Mouse (Mus musculus): Measurements from ENCODE around the gene Tmigd3. TPM values are rescaled to one million over a fixed set of nuclear protein-coding genes. Genes with fewer than 3 reads are reported as not detected.

The Tmigd3 gene
- polyA plus RNA-seq, 1 experiment from 2014 or later = not detected

- Histone ChIP-seq H3K4me2 (ENCODE audit: low read depth, low read length) (no peak overlapping the region), H3K9ac (ENCODE audit: low read length) (no peak overlapping the region), H3K4me1 (replicated peaks; ENCODE audit: control insufficient read depth, insufficient read depth, low read length) (0 out of 2 replicates have a peak, but pooled peaks cover under 1% of the 10 kb centered on the region), H3K4me3 (ENCODE audit: low read length) (no peak overlapping the region), H3K36me3 (ENCODE audit: control insufficient read depth, insufficient read depth, low read length) (no peaks in the 10 kb centered on the region), H3K27ac (ENCODE audit: low read length) (no peak overlapping the region), H3K27me3 (ENCODE audit: control insufficient read depth, insufficient read depth, low read depth, low read length) (no peaks in the 10 kb centered on the region), H3K9me3 (ENCODE audit: control insufficient read depth, low read length) (no peaks in the 10 kb centered on the region)
- ATAC-seq (ENCODE audit: low read depth) = no peak
- 90% methylated on average over 7 of the region's 7 CpGs for whole genome bisulfite sequencing
Observed at GRCm38 (mm10) chr3:105882105-105882504, 11.4 kb downstream of the Tmigd3 start.

- Histone ChIP-seq H3K36me3 (ENCODE audit: control insufficient read depth, insufficient read depth, low read length) (no peaks in the 10 kb centered on the region), H3K27me3 (ENCODE audit: control insufficient read depth, insufficient read depth, low read depth, low read length) (no peaks in the 10 kb centered on the region), H3K4me2 (ENCODE audit: low read depth, low read length) (no peak overlapping the region), H3K4me3 (ENCODE audit: low read length) (no peak overlapping the region), H3K27ac (ENCODE audit: low read length) (no peak overlapping the region), H3K9me3 (ENCODE audit: control insufficient read depth, low read length) (no peaks in the 10 kb centered on the region), H3K4me1 (replicated peaks; ENCODE audit: control insufficient read depth, insufficient read depth, low read length) (no peaks in the 10 kb centered on the region), H3K9ac (ENCODE audit: low read length) (no peak overlapping the region)
- no peak for ATAC-seq (ENCODE audit: low read depth)
- 94% methylated on average over 2 of the region's 2 CpGs for WGBS
Observed at GRCm38 (mm10) chr3:105883111-105883510, 12.4 kb downstream of the Tmigd3 start.

- Histone ChIP-seq H3K4me3 (ENCODE audit: low read length) (no peak overlapping the region), H3K27ac (ENCODE audit: low read length) (no peak overlapping the region), H3K9me3 (ENCODE audit: control insufficient read depth, low read length) (no peaks in the 10 kb centered on the region), H3K9ac (ENCODE audit: low read length) (no peak overlapping the region), H3K4me1 (replicated peaks; ENCODE audit: control insufficient read depth, insufficient read depth, low read length) (peaks cover 3% of the 10 kb centered on the region; the same call in 1 of the 2 replicates), H3K36me3 (ENCODE audit: control insufficient read depth, insufficient read depth, low read length) (no peaks in the 10 kb centered on the region), H3K4me2 (ENCODE audit: low read depth, low read length) (no peak overlapping the region), H3K27me3 (ENCODE audit: control insufficient read depth, insufficient read depth, low read depth, low read length) (no peaks in the 10 kb centered on the region)
- WGBS = 66% methylated on average over 3 of the region's 3 CpGs
- no peak for ATAC-seq (ENCODE audit: low read depth)
Observed at GRCm38 (mm10) chr3:105888961-105889360, 18.3 kb downstream of the Tmigd3 start.

GRCm38 (mm10) chr3:105890220-105890619 is 19.5 kb downstream of the Tmigd3 start:
- peaks cover 15% of the 10 kb centered on the region for H3K4me1 ChIP-seq (replicated peaks; ENCODE audit: control insufficient read depth, insufficient read depth, low read length)
- H3K27ac ChIP-seq (ENCODE audit: low read length) = no peak overlapping the region
- no peak for ATAC-seq (ENCODE audit: low read depth)
- H3K4me3 ChIP-seq (ENCODE audit: low read length) = no peak overlapping the region
- no peaks in the 10 kb centered on the region for H3K27me3 ChIP-seq (ENCODE audit: control insufficient read depth, insufficient read depth, low read depth, low read length)
- H3K4me2 ChIP-seq (ENCODE audit: low read depth, low read length) = no peak overlapping the region
- H3K36me3 ChIP-seq (ENCODE audit: control insufficient read depth, insufficient read depth, low read length) = no peaks in the 10 kb centered on the region
- H3K9me3 ChIP-seq (ENCODE audit: control insufficient read depth, low read length) = no peaks in the 10 kb centered on the region
- WGBS = 60% methylated on average over 4 of the region's 4 CpGs
- no peak overlapping the region for H3K9ac ChIP-seq (ENCODE audit: low read length)

GRCm38 (mm10) chr3:105891141-105891540 is 20.4 kb downstream of the Tmigd3 start:
- Histone ChIP-seq H3K4me3 (ENCODE audit: low read length) (no peak overlapping the region), H3K27me3 (ENCODE audit: control insufficient read depth, insufficient read depth, low read depth, low read length) (no peaks in the 10 kb centered on the region), H3K4me2 (ENCODE audit: low read depth, low read length) (no peak overlapping the region), H3K27ac (ENCODE audit: low read length) (no peak overlapping the region), H3K4me1 (replicated peaks; ENCODE audit: control insufficient read depth, insufficient read depth, low read length) (peaks cover 18% of the 10 kb centered on the region), H3K36me3 (ENCODE audit: control insufficient read depth, insufficient read depth, low read length) (no peaks in the 10 kb centered on the region), H3K9ac (ENCODE audit: low read length) (no peak overlapping the region), H3K9me3 (ENCODE audit: control insufficient read depth, low read length) (no peaks in the 10 kb centered on the region)
- 61% methylated on average over 3 of the region's 3 CpGs for WGBS
- no peak for ATAC-seq (ENCODE audit: low read depth)

GRCm38 (mm10) chr3:105891760-105892571 is 21.3 kb downstream of the Tmigd3 start:
- Histone ChIP-seq H3K4me1 (replicated peaks; ENCODE audit: control insufficient read depth, insufficient read depth, low read length) (peaks cover 18% of the 10 kb centered on the region), H3K27me3 (ENCODE audit: control insufficient read depth, insufficient read depth, low read depth, low read length) (no peaks in the 10 kb centered on the region), H3K36me3 (ENCODE audit: control insufficient read depth, insufficient read depth, low read length) (no peaks in the 10 kb centered on the region), H3K9me3 (ENCODE audit: control insufficient read depth, low read length) (no peaks in the 10 kb centered on the region), H3K9ac (ENCODE audit: low read length) (no peak overlapping the region), H3K4me2 (ENCODE audit: low read depth, low read length) (no peak overlapping the region), H3K4me3 (ENCODE audit: low read length) (no peak overlapping the region), H3K27ac (ENCODE audit: low read length) (peak overlapping the region; percentile 28)
- 70% methylated on average over 10 of the region's 10 CpGs for WGBS
- no peak; the same call in 1 of the 2 replicates for ATAC-seq (ENCODE audit: low read depth)

- no peak overlapping the region for H3K4me3 ChIP-seq (ENCODE audit: low read length)
- H3K27me3 ChIP-seq (ENCODE audit: control insufficient read depth, insufficient read depth, low read depth, low read length) = no peaks in the 10 kb centered on the region
- no peaks in the 10 kb centered on the region for H3K9me3 ChIP-seq (ENCODE audit: control insufficient read depth, low read length)
- H3K4me2 ChIP-seq (ENCODE audit: low read depth, low read length) = no peak overlapping the region
- WGBS = 70% methylated on average over 19 of the region's 19 CpGs
- ATAC-seq (ENCODE audit: low read depth) = no peak
- peak overlapping the region; percentile 28; the same call in 1 of the 2 replicates for H3K27ac ChIP-seq (ENCODE audit: low read length)
- H3K9ac ChIP-seq (ENCODE audit: low read length) = no peak overlapping the region
- H3K4me1 ChIP-seq (replicated peaks; ENCODE audit: control insufficient read depth, insufficient read depth, low read length) = peaks cover 18% of the 10 kb centered on the region
- no peaks in the 10 kb centered on the region for H3K36me3 ChIP-seq (ENCODE audit: control insufficient read depth, insufficient read depth, low read length)
Observed at GRCm38 (mm10) chr3:105892572-105893495, 22.1 kb downstream of the Tmigd3 start.

- no peak overlapping the region for H3K4me2 ChIP-seq (ENCODE audit: low read depth, low read length)
- no peaks in the 10 kb centered on the region for H3K36me3 ChIP-seq (ENCODE audit: control insufficient read depth, insufficient read depth, low read length)
- peaks cover 18% of the 10 kb centered on the region for H3K4me1 ChIP-seq (replicated peaks; ENCODE audit: control insufficient read depth, insufficient read depth, low read length)
- no peaks in the 10 kb centered on the region for H3K27me3 ChIP-seq (ENCODE audit: control insufficient read depth, insufficient read depth, low read depth, low read length)
- H3K27ac ChIP-seq (ENCODE audit: low read length) = 0 out of 2 replicates have a peak overlapping the region, but pooled peaks have one; percentile 21
- ATAC-seq (ENCODE audit: low read depth) = 0 out of 2 replicates have a peak, but pooled peaks have one; percentile 4
- H3K9me3 ChIP-seq (ENCODE audit: control insufficient read depth, low read length) = no peaks in the 10 kb centered on the region
- 47% methylated on average over 6 of the region's 6 CpGs for WGBS
- H3K4me3 ChIP-seq (ENCODE audit: low read length) = no peak overlapping the region
- H3K9ac ChIP-seq (ENCODE audit: low read length) = no peak overlapping the region
Observed at GRCm38 (mm10) chr3:105893941-105894391, 23.3 kb downstream of the Tmigd3 start.
